Mouse (Mus musculus): ENCODE measurements at regions not wholly inside any gene's neighbourhood (a gene's known extent, or its start where the extent isn't known, plus 50 kb on each side); places are given as distances from the start of the nearest gene placed in this dataset.
"Not testable (repeated sequence)": the region's sequence is repeated elsewhere in the genome, so short reads cannot be mapped to it uniquely, and the experiment has no call there.

DNA sequence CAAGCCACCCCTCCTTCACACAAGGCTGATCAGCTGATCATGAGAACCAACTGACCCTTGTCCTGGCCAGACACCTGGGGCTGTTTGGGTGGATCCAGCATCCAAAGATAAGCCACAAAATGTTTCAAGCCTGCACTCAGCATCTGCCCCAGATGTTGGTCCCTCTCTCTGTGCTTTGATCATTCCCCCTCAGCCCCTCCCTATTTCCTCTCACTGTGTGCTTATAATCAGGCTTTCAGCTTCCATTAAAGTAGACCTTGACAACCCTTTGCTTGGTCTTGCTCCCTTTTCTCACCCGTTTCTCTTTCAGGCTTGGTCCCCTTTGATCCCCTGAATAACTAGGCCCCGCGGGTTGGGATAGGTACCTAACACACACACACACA lies 58.4 kb upstream of the Chd2 start:
- H3K36me3 ChIP-seq (ENCODE audit: control insufficient read depth, insufficient read depth, low read length); H3K4me3 ChIP-seq (ENCODE audit: low read depth, low read length); H3K9me3 ChIP-seq (ENCODE audit: control insufficient read depth, low read length); DNase-seq (ENCODE audit: low spot score); ATAC-seq (replicated peaks; ENCODE audit: low FRiP score); H3K27me3 ChIP-seq (replicated peaks; ENCODE audit: control insufficient read depth, insufficient read depth, low read length); H3K27ac ChIP-seq (ENCODE audit: low read depth, low read length): not testable (repeated sequence)
- Histone ChIP-seq H3K4me1 (replicated peaks; ENCODE audit: control insufficient read depth, insufficient read depth, low read length) (peaks cover 39% of the 10 kb centered on the region), H3K4me2 (peak overlapping the region; percentile 29; the same call in 1 of the 2 replicates), H3K9ac (ENCODE audit: low read depth, low read length) (peak overlapping the region; percentile 20; the same call in 1 of the 2 replicates)
- 85% methylated on average over 3 of the region's 3 CpGs for WGBS

DNA sequence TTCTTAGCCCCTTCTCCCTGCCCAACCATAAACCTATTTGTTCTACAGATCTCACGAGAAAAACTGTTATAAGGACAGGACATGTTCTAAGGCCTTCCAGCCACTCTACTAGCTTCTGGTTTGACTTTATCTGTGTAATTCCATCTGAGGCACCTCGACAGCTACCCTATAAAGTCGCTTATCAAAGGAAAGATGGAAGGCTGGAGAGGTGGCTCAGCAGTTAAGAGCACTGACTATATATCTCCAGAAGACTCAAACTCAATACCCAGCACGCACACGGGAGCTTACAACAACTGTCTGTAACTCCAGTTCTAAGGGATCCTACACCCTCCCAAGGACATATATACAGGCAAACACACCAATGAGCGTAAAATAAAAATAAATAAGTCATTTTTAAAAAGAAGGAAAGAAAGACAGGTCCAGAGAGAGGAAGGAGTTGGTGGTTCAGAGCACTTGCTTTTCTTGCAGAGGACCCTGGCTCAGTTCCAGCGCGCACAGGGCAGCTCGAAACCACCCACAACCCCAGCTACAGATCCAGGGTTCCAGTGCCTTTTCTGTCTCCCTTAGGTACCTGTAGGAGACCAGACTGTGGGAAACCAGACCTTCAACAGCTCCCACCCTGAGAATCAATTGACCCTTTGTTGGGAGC lies 57.8 kb upstream of the Chd2 start:
- Histone ChIP-seq H3K4me1 (replicated peaks; ENCODE audit: control insufficient read depth, insufficient read depth, low read length) (peaks cover 39% of the 10 kb centered on the region), H3K4me3 (ENCODE audit: low read depth, low read length) (no peak overlapping the region), H3K27ac (ENCODE audit: low read depth, low read length) (peak overlapping the region; percentile 62), H3K27me3 (replicated peaks; ENCODE audit: control insufficient read depth, insufficient read depth, low read length) (no peaks in the 10 kb centered on the region), H3K9me3 (ENCODE audit: control insufficient read depth, low read length) (no peaks in the 10 kb centered on the region), H3K9ac (ENCODE audit: low read depth, low read length) (peak overlapping the region; percentile 20; the same call in 1 of the 2 replicates), H3K4me2 (peak overlapping the region; percentile 29), H3K36me3 (ENCODE audit: control insufficient read depth, insufficient read depth, low read length) (no peaks in the 10 kb centered on the region)
- DNase-seq (ENCODE audit: low spot score): no peak
- 76% methylated on average over 9 of the region's 9 CpGs for WGBS
- ATAC-seq (replicated peaks; ENCODE audit: low FRiP score): no peak

DNA sequence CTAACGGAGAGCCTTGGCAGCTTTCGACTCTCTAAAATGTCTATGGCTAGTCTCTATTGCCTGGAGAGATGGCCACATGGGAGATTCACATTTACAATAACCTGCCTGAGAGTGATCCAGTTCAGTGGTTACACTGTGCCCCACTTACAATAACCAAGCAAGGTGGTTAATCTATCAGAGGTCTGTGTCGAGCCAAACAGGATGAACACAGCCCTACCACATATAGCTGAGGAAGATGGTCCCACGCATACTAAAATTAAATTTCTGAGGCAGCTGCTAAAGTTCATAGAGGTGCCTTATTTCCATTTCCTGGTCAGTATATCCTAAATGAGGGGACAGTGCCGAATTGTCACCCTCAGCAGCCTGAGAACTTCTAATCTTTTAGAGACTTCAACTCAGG lies 56.3 kb upstream of the Chd2 start:
- 82% methylated on average over 5 of the region's 5 CpGs for WGBS
- no peak for DNase-seq (ENCODE audit: low spot score)
- Histone ChIP-seq H3K9me3 (ENCODE audit: control insufficient read depth, low read length) (no peaks in the 10 kb centered on the region), H3K27ac (ENCODE audit: low read depth, low read length) (no peak overlapping the region), H3K4me2 (no peak overlapping the region), H3K27me3 (replicated peaks; ENCODE audit: control insufficient read depth, insufficient read depth, low read length) (no peaks in the 10 kb centered on the region), H3K4me1 (replicated peaks; ENCODE audit: control insufficient read depth, insufficient read depth, low read length) (peaks cover 46% of the 10 kb centered on the region), H3K9ac (ENCODE audit: low read depth, low read length) (no peak overlapping the region), H3K36me3 (ENCODE audit: control insufficient read depth, insufficient read depth, low read length) (no peaks in the 10 kb centered on the region), H3K4me3 (ENCODE audit: low read depth, low read length) (no peak overlapping the region)
- ATAC-seq (replicated peaks; ENCODE audit: low FRiP score): no peak

DNA sequence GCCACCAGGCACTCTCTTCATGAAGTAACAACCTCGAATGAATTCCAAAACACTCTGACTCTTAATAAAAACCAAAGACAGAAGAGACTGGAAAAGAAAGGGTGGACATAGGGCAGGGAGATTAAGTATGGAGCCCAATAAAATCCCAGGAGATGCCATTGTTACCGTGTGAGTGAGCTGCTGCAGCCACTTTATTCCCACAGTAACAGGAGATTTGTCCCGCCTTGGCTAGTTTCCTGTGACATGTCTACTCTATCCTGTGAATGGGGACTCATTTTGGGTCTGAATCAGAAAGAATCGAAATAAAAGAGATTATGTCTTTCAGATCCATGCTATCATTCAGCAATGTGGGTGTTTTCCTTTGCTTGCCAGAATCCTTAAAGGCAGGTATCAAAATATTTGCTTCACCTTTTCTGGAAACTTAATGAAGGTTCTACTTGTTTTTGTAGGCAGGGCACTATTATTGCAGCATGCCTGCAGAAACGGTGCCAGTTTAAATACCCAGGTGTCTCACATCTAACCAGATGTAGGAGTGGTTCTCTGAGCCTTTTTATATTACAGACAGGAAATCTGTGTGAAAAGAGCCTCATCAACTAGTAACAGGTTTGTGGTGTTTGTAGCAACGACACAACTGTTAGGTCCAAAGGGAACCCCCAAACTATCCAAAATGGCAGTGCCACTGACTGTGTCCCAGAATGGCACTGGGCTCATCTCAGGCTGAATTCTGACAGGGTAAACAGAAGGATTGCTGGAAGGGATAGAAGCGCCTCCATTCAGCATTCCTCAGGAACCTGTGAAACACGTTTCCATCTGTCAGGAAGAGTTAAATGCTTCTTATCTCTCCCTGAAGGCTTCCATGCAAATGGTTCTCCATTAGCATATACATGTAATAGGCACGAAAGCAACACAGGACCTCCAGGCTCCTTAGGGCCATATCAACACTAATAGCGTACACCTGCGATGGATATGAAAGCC lies 55.5 kb upstream of the Chd2 start:
- Histone ChIP-seq H3K4me2 (no peak overlapping the region), H3K27me3 (replicated peaks; ENCODE audit: control insufficient read depth, insufficient read depth, low read length) (no peaks in the 10 kb centered on the region), H3K27ac (ENCODE audit: low read depth, low read length) (no peak overlapping the region), H3K4me1 (replicated peaks; ENCODE audit: control insufficient read depth, insufficient read depth, low read length) (peaks cover 46% of the 10 kb centered on the region), H3K36me3 (ENCODE audit: control insufficient read depth, insufficient read depth, low read length) (no peaks in the 10 kb centered on the region), H3K9me3 (ENCODE audit: control insufficient read depth, low read length) (no peaks in the 10 kb centered on the region), H3K9ac (ENCODE audit: low read depth, low read length) (no peak overlapping the region; the same call in 1 of the 2 replicates), H3K4me3 (ENCODE audit: low read depth, low read length) (no peak overlapping the region)
- DNase-seq (ENCODE audit: low spot score) (no peak), ATAC-seq (replicated peaks; ENCODE audit: low FRiP score) (no peak)
- WGBS: 56% methylated on average over 11 of the region's 11 CpGs

DNA sequence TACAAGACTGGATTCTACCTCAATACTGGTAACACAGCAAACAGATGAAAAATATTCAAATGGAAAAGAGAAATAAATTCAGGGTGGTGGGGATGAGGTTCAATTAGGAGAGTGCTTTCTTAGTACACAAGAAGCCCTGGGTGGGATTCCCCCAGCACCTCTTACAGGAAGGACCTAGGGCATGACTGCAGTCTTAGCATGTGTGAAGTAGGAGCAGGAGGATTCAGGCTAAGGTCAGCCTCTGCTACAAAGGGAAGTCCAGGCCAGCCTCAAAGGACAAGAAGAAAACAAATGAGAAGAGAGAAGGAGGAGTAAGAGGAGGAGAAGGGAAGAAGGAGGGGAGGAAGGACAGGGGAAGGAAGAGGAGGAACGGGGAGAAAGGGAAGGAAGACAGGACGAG lies 54.8 kb upstream of the Chd2 start:
- WGBS: 42% methylated on average over 2 of the region's 2 CpGs
- Histone ChIP-seq H3K9me3 (ENCODE audit: control insufficient read depth, low read length) (no peaks in the 10 kb centered on the region; the same call in 1 of the 2 replicates), H3K9ac (ENCODE audit: low read depth, low read length) (peak overlapping the region; percentile 39), H3K27me3 (replicated peaks; ENCODE audit: control insufficient read depth, insufficient read depth, low read length) (no peaks in the 10 kb centered on the region), H3K4me1 (replicated peaks; ENCODE audit: control insufficient read depth, insufficient read depth, low read length) (peaks cover 46% of the 10 kb centered on the region), H3K4me3 (ENCODE audit: low read depth, low read length) (no peak overlapping the region), H3K36me3 (ENCODE audit: control insufficient read depth, insufficient read depth, low read length) (no peaks in the 10 kb centered on the region), H3K4me2 (peak overlapping the region; percentile 84), H3K27ac (ENCODE audit: low read depth, low read length) (peak overlapping the region; percentile 77; the same call in 1 of the 2 replicates)
- ATAC-seq (replicated peaks; ENCODE audit: low FRiP score): no peak
- no peak for DNase-seq (ENCODE audit: low spot score)

DNA sequence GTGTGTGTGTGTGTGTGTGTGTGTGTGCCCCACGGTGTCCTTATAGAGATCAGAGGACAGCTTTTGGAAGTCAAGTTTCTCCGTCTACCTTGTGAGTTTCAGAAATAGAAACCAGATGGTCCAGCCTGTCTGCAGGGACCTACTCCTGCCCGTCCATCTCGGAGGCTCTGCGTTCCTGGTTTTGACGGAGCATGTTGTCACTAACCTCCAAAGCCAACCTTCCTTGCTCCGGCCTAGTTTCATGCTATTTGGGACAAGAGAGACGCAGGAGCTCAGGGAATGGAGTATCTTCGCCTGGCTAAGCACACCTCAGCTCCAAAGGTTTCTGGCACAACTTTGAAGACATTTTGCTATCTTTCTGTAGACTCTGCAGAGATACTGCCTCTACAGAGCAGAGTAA lies 54.2 kb upstream of the Chd2 start:
- 37% methylated on average over 9 of the region's 9 CpGs for WGBS
- Histone ChIP-seq H3K36me3 (ENCODE audit: control insufficient read depth, insufficient read depth, low read length) (no peaks in the 10 kb centered on the region), H3K4me3 (ENCODE audit: low read depth, low read length) (peak overlapping the region; percentile 39; the same call in 1 of the 2 replicates), H3K27ac (ENCODE audit: low read depth, low read length) (peak overlapping the region; percentile 77), H3K9me3 (ENCODE audit: control insufficient read depth, low read length) (no peaks in the 10 kb centered on the region; the same call in 1 of the 2 replicates), H3K27me3 (replicated peaks; ENCODE audit: control insufficient read depth, insufficient read depth, low read length) (no peaks in the 10 kb centered on the region), H3K4me1 (replicated peaks; ENCODE audit: control insufficient read depth, insufficient read depth, low read length) (peaks cover 41% of the 10 kb centered on the region), H3K9ac (ENCODE audit: low read depth, low read length) (peak overlapping the region; percentile 39), H3K4me2 (peak overlapping the region; percentile 84)
- no peak for ATAC-seq (replicated peaks; ENCODE audit: low FRiP score)
- no peak for DNase-seq (ENCODE audit: low spot score)

DNA sequence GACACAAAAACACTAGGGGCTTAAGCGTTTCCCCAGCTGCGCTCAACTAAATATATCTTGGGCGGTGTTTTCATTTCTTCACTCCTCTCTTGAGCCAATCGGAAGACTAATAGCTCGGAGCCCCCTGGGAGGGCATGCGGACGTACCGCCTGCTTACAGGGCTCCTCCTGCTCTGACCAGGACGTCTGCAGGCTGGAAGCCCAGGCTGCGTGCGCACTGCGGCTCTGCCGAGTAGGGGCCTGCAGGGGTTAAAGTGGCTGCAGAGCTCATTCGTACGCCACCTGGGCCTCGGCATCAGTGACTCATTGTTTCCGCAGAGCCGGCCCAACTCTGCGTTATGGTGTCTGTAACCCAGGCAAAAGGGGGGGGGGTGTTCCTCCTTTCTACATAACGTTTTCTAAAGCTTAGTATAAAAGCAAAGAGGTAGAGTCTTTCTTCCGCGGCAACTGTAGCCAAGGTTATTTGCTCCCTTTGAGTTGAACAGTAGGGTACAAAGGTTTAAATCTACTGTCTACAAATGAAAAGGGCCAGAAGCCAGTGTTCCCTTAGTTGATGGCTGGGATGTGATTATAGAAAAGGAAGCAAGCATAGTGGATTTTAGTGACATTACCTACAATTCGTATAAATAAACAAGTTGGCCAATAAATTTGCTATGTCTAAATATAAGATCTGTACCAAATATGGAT lies 53.7 kb upstream of the Chd2 start:
- peak overlapping the region; percentile 84 for H3K4me2 ChIP-seq
- WGBS: 1% methylated on average over 23 of the region's 23 CpGs
- DNase-seq (ENCODE audit: low spot score) (peak; percentile 88), ATAC-seq (replicated peaks; ENCODE audit: low FRiP score) (peak; percentile 96)
- H3K27ac ChIP-seq (ENCODE audit: low read depth, low read length): peak overlapping the region; percentile 77
- no peaks in the 10 kb centered on the region; the same call in 1 of the 2 replicates for H3K9me3 ChIP-seq (ENCODE audit: control insufficient read depth, low read length)
- no peaks in the 10 kb centered on the region for H3K36me3 ChIP-seq (ENCODE audit: control insufficient read depth, insufficient read depth, low read length)
- H3K9ac ChIP-seq (ENCODE audit: low read depth, low read length): peak overlapping the region; percentile 39
- H3K4me3 ChIP-seq (ENCODE audit: low read depth, low read length): peak overlapping the region; percentile 39
- H3K4me1 ChIP-seq (replicated peaks; ENCODE audit: control insufficient read depth, insufficient read depth, low read length): peaks cover 35% of the 10 kb centered on the region
- H3K27me3 ChIP-seq (replicated peaks; ENCODE audit: control insufficient read depth, insufficient read depth, low read length): no peaks in the 10 kb centered on the region

DNA sequence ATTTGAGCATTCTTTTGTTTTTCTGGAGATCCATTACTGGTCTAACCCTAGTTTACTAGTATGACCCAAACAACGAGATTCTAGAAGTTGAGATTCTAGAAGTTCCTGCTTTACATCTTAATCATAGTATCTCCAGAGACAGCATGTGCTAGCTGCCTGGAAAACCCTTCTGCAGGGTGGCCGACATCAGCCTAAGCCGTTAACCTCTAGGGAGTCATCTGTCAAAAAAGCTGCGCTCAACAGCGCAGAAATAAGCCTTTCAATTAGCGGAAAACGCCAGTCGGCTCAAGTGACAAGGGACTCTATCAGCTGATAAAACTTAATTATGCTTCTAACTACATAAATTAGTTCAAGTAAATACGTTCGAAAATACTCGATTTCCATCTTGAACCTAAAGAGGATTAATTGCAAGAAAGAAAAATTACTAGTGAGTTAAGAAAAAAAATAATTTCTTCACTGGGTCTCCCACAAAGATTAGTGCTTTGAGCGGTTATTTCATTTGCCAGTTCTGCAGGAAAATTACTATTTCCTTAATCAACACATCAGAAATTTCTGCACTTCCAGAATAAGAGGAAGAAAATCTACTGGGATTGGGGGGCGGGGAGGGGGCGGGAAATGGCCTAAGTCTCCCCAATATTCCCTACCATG lies 53.0 kb upstream of the Chd2 start:
- WGBS: under 1% methylated on average over 14 of the region's 14 CpGs
- DNase-seq (ENCODE audit: low spot score) (no peak), ATAC-seq (replicated peaks; ENCODE audit: low FRiP score) (0 out of 2 replicates have a peak, but pooled peaks have one; percentile 19)
- Histone ChIP-seq H3K4me2 (peak overlapping the region; percentile 84), H3K9ac (ENCODE audit: low read depth, low read length) (peak overlapping the region; percentile 61), H3K4me3 (ENCODE audit: low read depth, low read length) (peak overlapping the region; percentile 39), H3K4me1 (replicated peaks; ENCODE audit: control insufficient read depth, insufficient read depth, low read length) (peaks cover 32% of the 10 kb centered on the region), H3K27me3 (replicated peaks; ENCODE audit: control insufficient read depth, insufficient read depth, low read length) (no peaks in the 10 kb centered on the region), H3K27ac (ENCODE audit: low read depth, low read length) (peak overlapping the region; percentile 77), H3K9me3 (ENCODE audit: control insufficient read depth, low read length) (no peaks in the 10 kb centered on the region; the same call in 1 of the 2 replicates), H3K36me3 (ENCODE audit: control insufficient read depth, insufficient read depth, low read length) (no peaks in the 10 kb centered on the region)

Measured in liver, embryonic 11.5 days (tissue).